Mouse (Mus musculus) cortical plate, adult 2 months (tissue): Measurements from ENCODE around the gene Alox12.

Source experiments
- CTCF ChIP-seq: fragments of 200-500 bp; IDR thresholded peaks from 2 replicates; pipeline ENCODE4 v1.5.1; 2011; ENCODE audit warnings: mild to moderate bottlenecking, control low read depth, low read length; ENCODE audit not compliant: insufficient read depth; ENCODE audit errors: extremely low read depth
- POLR2A ChIP-seq: fragments of 200-500 bp; IDR thresholded peaks from 2 replicates; pipeline ENCODE4 v1.6.1; 2011; ENCODE audit warnings: mild to moderate bottlenecking, low read length, control low read depth; ENCODE audit not compliant: insufficient read depth; ENCODE audit errors: extremely low read depth

GRCm38 (mm10) chr11:70289236-70289635 is 34.1 kb upstream of the Alox12 start:
- TF ChIP-seq CTCF (no peak), POLR2A (no peak)
